Mouse (Mus musculus) E14TG2a.4 (cell line): ENCODE data around the gene Cnot10.

Experiments
- CTCF ChIP-seq: conservative IDR thresholded peaks from 2 replicates; pipeline ENCODE4 v1.5.1; 2014; ENCODE audit warnings: low read length
- NANOG ChIP-seq: IDR thresholded peaks from 2 replicates; pipeline ENCODE4 v1.6.1; 2014; ENCODE audit warnings: borderline replicate concordance, low read length, mixed read lengths

DNA sequence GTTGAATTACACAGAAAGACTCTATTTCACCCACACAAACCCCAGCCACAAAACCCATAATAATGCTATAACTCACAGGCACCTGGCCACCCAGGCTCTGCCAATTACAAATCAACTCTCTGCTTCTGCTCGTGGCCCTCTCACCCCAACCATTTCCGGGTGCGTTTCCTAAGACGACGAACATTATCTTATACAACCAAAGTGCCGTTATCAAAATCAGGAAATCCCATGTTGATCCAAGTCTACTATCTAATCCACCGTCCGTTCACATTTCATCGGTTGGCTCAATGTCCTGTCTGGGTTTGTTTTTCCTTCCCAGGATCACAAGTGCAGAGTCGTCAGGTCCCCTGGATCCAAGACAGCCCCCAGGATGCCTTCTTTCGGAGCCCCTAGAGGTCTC lies 61.3 kb downstream of the Cnot10 start:
- no peak for TF ChIP-seq CTCF
- no peak for TF ChIP-seq NANOG
